Mouse (Mus musculus) ES-E14 (cell line): ENCODE measurements around the gene Enpp5.
A peak's percentile ranks its signal among the peaks of the same experiment; 100 is the strongest.

Experiments used
- CHD2 ChIP-seq: IDR thresholded peaks from 2 replicates; pipeline ENCODE4 v1.6.1; 2014; ENCODE audit warnings: mild to moderate bottlenecking, low read depth, low read length, inconsistent platforms
- HCFC1 ChIP-seq: IDR thresholded peaks from 2 replicates; pipeline ENCODE4 v1.6.1; 2012; ENCODE audit warnings: low read length, inconsistent platforms, borderline replicate concordance; ENCODE audit not compliant: insufficient read depth
- MAFK ChIP-seq: IDR thresholded peaks from 2 replicates; pipeline ENCODE4 v1.6.1; 2014; ENCODE audit warnings: mild to moderate bottlenecking, low read depth, low read length, inconsistent platforms; ENCODE audit not compliant: insufficient read depth
- ZC3H11A ChIP-seq: IDR thresholded peaks from 2 replicates; pipeline ENCODE4 v1.6.1; 2012; ENCODE audit warnings: low read depth, mild to moderate bottlenecking, inconsistent platforms, low read length, borderline replicate concordance
- ZNF384 ChIP-seq: IDR thresholded peaks from 2 replicates; pipeline ENCODE4 v1.6.1; 2012; ENCODE audit warnings: low read depth, low read length, inconsistent platforms

GRCm38 (mm10) chr17:44038656-44039055 lies 40.0 kb upstream of the Enpp5 start:
- TF ChIP-seq ZNF384 (peak; percentile 86), HCFC1 (no peak), ZC3H11A (0 out of 2 replicates have a peak, but pooled peaks have one; percentile 10), MAFK (no peak), CHD2 (no peak)
